Mouse (Mus musculus) MEL (cell line): ENCODE measurements around the gene Insyn1.

Experiments
- CTCF ChIP-seq, 3 experiments: IDR thresholded peaks in 2 of 3; conservative IDR thresholded peaks in 1 of 3; 2 replicates each; pipeline ENCODE4 v1.5.1; 2011 to 2012; ENCODE audit warnings: low read length in 3 of 3, low read depth in 2 of 3, mild to moderate bottlenecking in 2 of 3, improper control_type of control experiment in 1 of 3, inconsistent platforms in 1 of 3, mixed read lengths in 1 of 3, moderate library complexity in 1 of 3; ENCODE audit not compliant: control insufficient read depth in 1 of 3, insufficient read depth in 1 of 3, poor library complexity in 1 of 3, severe bottlenecking in 1 of 3
- RAD21 ChIP-seq: IDR thresholded peaks from 2 replicates; pipeline ENCODE4 v1.6.1; 2011; ENCODE audit warnings: mild to moderate bottlenecking, low read depth, low read length, improper control_type of control experiment

GRCm38 (mm10) chr9:58539886-58540285 lies 51.5 kb downstream of the Insyn1 start:
- TF ChIP-seq RAD21 (peak; percentile 96), CTCF (IDR thresholded peaks at IDR 0.05 in 2 of 3, conservative IDR thresholded peaks at IDR 0.05 in 1 of 3; ENCODE audit: control insufficient read depth in 1 of 3, insufficient read depth in 1 of 3, low read depth in 2 of 3, low read length in 3 of 3, poor library complexity in 1 of 3, severe bottlenecking in 1 of 3) (peak; percentile 83 to 93 (median 92))
